Mouse (Mus musculus): ENCODE measurements around the gene Prap1. TPM values are rescaled to one million over a fixed set of nuclear protein-coding genes. Genes with fewer than 3 reads are reported as not detected.

Gene Prap1
- polyA plus RNA-seq, 1 experiment from 2014 or later: not detected

Other genes with a start within 250 kb of the Prap1 start
- 8.3 and 10.0 TPM in 2 replicates for gene Kndc1, start 198.7 kb upstream of the Prap1 start, polyA plus RNA-seq (2015; fragmentation: Nextera tagmentation; extraction: Ambion mirVana)
- gene Utf1, start 149.6 kb upstream of the Prap1 start, polyA plus RNA-seq (2015; fragmentation: Nextera tagmentation; extraction: Ambion mirVana): not detected in 2 replicates
- gene 6430531B16Rik, start 114.6 kb upstream of the Prap1 start, polyA plus RNA-seq (2015; fragmentation: Nextera tagmentation; extraction: Ambion mirVana): 0.91 and 1.2 TPM in 2 replicates
- 3.9 and 5.3 TPM in 2 replicates for gene Adam8, start 100.8 kb upstream of the Prap1 start, polyA plus RNA-seq (2015; fragmentation: Nextera tagmentation; extraction: Ambion mirVana)
- 52.5 and 54.2 TPM in 2 replicates for gene Zfp511, start 57.0 kb upstream of the Prap1 start, polyA plus RNA-seq (2015; fragmentation: Nextera tagmentation; extraction: Ambion mirVana)
- gene Tubgcp2, start 56.7 kb upstream of the Prap1 start, polyA plus RNA-seq (2015; fragmentation: Nextera tagmentation; extraction: Ambion mirVana): 55.8 and 60.9 TPM in 2 replicates
- gene Msx3, start 44.3 kb upstream of the Prap1 start, polyA plus RNA-seq (2015; fragmentation: Nextera tagmentation; extraction: Ambion mirVana): 16.5 and 28.5 TPM in 2 replicates
- 104 and 105 TPM in 2 replicates for gene Caly, start 10.8 kb upstream of the Prap1 start, polyA plus RNA-seq (2015; fragmentation: Nextera tagmentation; extraction: Ambion mirVana)
- 27.9 and 30.4 TPM in 2 replicates for gene Fuom, start 9.0 kb downstream of the Prap1 start, polyA plus RNA-seq (2015; fragmentation: Nextera tagmentation; extraction: Ambion mirVana)
- 10.0 and 11.8 TPM in 2 replicates for gene Paox, start 22.4 kb downstream of the Prap1 start, polyA plus RNA-seq (2015; fragmentation: Nextera tagmentation; extraction: Ambion mirVana)
- gene Echs1, start 23.1 kb downstream of the Prap1 start, polyA plus RNA-seq (2015; fragmentation: Nextera tagmentation; extraction: Ambion mirVana): 123 and 125 TPM in 2 replicates
- gene Mtg1, start 44.2 kb downstream of the Prap1 start, polyA plus RNA-seq (2015; fragmentation: Nextera tagmentation; extraction: Ambion mirVana): 28.3 and 30.6 TPM in 2 replicates
- gene Sprn, start 61.5 kb downstream of the Prap1 start, polyA plus RNA-seq (2015; fragmentation: Nextera tagmentation; extraction: Ambion mirVana): 10.8 and 11.0 TPM in 2 replicates
- not detected in 2 replicates for gene Olfr522, start 71.4 kb downstream of the Prap1 start, polyA plus RNA-seq (2015; fragmentation: Nextera tagmentation; extraction: Ambion mirVana)
- not detected in 2 replicates for gene Olfr523, start 79.8 kb downstream of the Prap1 start, polyA plus RNA-seq (2015; fragmentation: Nextera tagmentation; extraction: Ambion mirVana)
- not detected in 2 replicates for gene Olfr524, start 112.6 kb downstream of the Prap1 start, polyA plus RNA-seq (2015; fragmentation: Nextera tagmentation; extraction: Ambion mirVana)
- not detected in 2 replicates for gene Cd163l1, start 124.9 kb downstream of the Prap1 start, polyA plus RNA-seq (2015; fragmentation: Nextera tagmentation; extraction: Ambion mirVana)
- gene 5830411N06Rik, start 153.9 kb downstream of the Prap1 start, polyA plus RNA-seq (2015; fragmentation: Nextera tagmentation; extraction: Ambion mirVana): not detected in 2 replicates
- not detected in 2 replicates for gene Olfr525, start 227.5 kb downstream of the Prap1 start, polyA plus RNA-seq (2015; fragmentation: Nextera tagmentation; extraction: Ambion mirVana)
- gene Olfr527, start 240.6 kb downstream of the Prap1 start, polyA plus RNA-seq (2015; fragmentation: Nextera tagmentation; extraction: Ambion mirVana): not detected in 2 replicates

Data from hindbrain, embryonic 13.5 days (tissue).